Mouse (Mus musculus) CH12F3 (cell line): Measurements from ENCODE around the gene Crygs.

ENCODE experiments used
- in situ Hi-C: fragments of 300-500 bp; cut with MboI; formaldehyde crosslinking; loops from 2 replicates; pipeline ENCODE4 v1.14.3; 2020; ENCODE audit warnings: low sequenced_read_pairs

Crygs gene

GRCm38 (mm10) chr16:22811477-22811876 lies at the start of gene Crygs:
Gene Crygs, minus strand, starts transcription at chr16:22811577.
- in situ Hi-C loops, result no loop called here

GRCm38 (mm10) chr16:22857431-22858113 lies 46.2 kb upstream of the Crygs start, which contains the start of the genes Tbccd1 and Dnajb11:
Gene Tbccd1, minus strand, starts transcription at chr16:22857669.
Gene Dnajb11, plus strand, starts transcription at chr16:22857845.
- in situ Hi-C loops, result no loop called here

GRCm38 (mm10) chr16:22856773-22857172 lies 45.4 kb upstream of the Crygs start:
- in situ Hi-C loops, result no loop called here

GRCm38 (mm10) chr16:22852709-22853108 lies 41.3 kb upstream of the Crygs start:
- in situ Hi-C loops, result no loop called here

- in situ Hi-C loops, result no loop called here
Observed at GRCm38 (mm10) chr16:22848331-22848730, 37.0 kb upstream of the Crygs start.

GRCm38 (mm10) chr16:22847686-22848085 lies 36.3 kb upstream of the Crygs start:
- in situ Hi-C loops, result no loop called here

- in situ Hi-C loops, result no loop called here
Observed at GRCm38 (mm10) chr16:22845481-22845880, 34.1 kb upstream of the Crygs start.

- in situ Hi-C loops, result no loop called here
Observed at GRCm38 (mm10) chr16:22844834-22845233, 33.5 kb upstream of the Crygs start.

- in situ Hi-C loops, result no loop called here
Observed at GRCm38 (mm10) chr16:22844061-22844801, 32.9 kb upstream of the Crygs start.

GRCm38 (mm10) chr16:22842871-22843270 lies 31.5 kb upstream of the Crygs start:
- in situ Hi-C loops, result no loop called here

GRCm38 (mm10) chr16:22839146-22839857 lies 27.9 kb upstream of the Crygs start:
- in situ Hi-C loops, result no loop called here

- in situ Hi-C loops, result no loop called here
Observed at GRCm38 (mm10) chr16:22832932-22833525, 21.7 kb upstream of the Crygs start.

GRCm38 (mm10) chr16:22820731-22821130 lies 9.4 kb upstream of the Crygs start:
- in situ Hi-C loops, result no loop called here

GRCm38 (mm10) chr16:22807468-22808070 lies 3.8 kb downstream of the Crygs start:
- in situ Hi-C loops, result loop anchor here (10.0 kb wide), 1 partner anchor 503 kb away; no protein-coding TSS in a partner anchor

GRCm38 (mm10) chr16:22802786-22803185 lies 8.6 kb downstream of the Crygs start:
- in situ Hi-C loops, result loop anchor here (5.0 to 10.0 kb wide), 2 partner anchors 240 to 498 kb away; no protein-coding TSS in a partner anchor

- in situ Hi-C loops, result loop anchor here (5.0 to 10.0 kb wide), 2 partner anchors 238 to 496 kb away; no protein-coding TSS in a partner anchor
Observed at GRCm38 (mm10) chr16:22800849-22801109, 10.6 kb downstream of the Crygs start.

GRCm38 (mm10) chr16:22800026-22800848 lies 11.1 kb downstream of the Crygs start:
- in situ Hi-C loops, result loop anchor here (5.0 to 10.0 kb wide), 2 partner anchors 238 to 495 kb away; no protein-coding TSS in a partner anchor

- in situ Hi-C loops, result no loop called here
Observed at GRCm38 (mm10) chr16:22798520-22798919, 12.9 kb downstream of the Crygs start.

- in situ Hi-C loops, result no loop called here
Observed at GRCm38 (mm10) chr16:22797521-22797920, 13.9 kb downstream of the Crygs start.

- in situ Hi-C loops, result no loop called here
Observed at GRCm38 (mm10) chr16:22795497-22795896, 15.9 kb downstream of the Crygs start.
